Mouse (Mus musculus): ENCODE measurements at regions not wholly inside any gene's neighbourhood (a gene's known extent, or its start where the extent isn't known, plus 50 kb on each side); places are given as distances from the start of the nearest gene placed in this dataset.

DNA sequence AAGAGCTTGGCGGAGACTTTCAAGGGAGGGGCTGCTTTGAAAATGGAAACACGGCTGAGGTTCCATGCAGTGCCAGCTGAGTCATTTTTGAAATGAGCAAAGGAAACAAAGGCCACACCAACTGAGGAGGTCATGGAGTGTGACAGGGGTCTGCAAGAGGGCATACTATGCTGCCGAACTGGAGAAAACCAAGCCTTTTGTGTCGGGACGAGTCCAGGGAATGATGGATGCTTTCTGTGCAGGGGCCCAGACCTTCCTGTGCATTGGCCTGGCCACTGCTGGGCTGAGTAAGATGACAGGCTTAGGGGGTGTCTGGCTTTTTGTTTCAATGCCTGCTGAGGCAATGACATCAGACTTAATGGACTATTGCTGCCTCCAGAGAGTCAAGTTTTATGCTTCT is 203.8 kb upstream of the Ubash3b start:
- Histone ChIP-seq H3K4me3 (no peak overlapping the region), H3K27ac (no peak overlapping the region)
- intact Hi-C loops (cut with DNase I): no loop called here
- DNase-seq (ENCODE audit: extremely low spot score in 1 of 2, low spot score in 2 of 2): no peak
- no peak for TF ChIP-seq CTCF (IDR thresholded peaks at IDR 0.05)

DNA sequence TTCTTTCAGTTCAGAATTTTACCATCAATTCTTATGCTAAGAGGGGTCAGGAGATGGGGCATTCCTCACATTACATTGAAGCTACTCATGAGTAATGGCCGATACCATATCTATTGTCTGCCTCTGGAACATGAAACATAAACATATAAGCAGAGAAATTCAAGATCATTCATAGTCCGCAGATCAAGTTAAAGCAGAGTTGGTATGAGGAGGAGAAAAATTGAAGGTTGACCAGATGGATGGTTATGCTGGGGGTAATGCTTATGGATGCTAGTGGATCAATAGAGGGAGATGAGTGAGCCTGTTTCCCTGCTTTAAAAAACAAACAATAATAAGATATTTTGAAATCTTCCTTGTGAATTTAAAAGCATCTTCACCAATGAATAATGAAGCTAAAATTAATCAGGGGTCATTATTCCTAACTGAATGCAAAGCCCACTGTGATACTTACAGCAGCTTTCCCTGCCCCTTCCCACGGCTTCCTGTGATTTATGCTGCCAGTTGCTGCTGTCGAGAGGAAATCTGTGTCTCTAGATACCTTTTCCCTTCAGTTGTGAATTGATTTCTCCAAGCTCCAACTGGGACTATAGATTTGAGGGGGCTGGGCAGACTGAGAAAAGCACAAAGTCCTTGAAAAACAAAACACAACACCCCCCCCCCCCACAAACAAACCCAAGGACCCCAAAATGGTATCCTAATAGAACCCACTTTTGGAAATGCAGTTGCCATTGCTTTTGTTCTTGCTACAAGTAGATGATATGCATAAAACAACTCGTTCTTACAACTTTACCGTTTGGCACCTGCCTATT is 203.1 kb upstream of the Ubash3b start:
- intact Hi-C loops (cut with DNase I): no loop called here
- H3K27ac ChIP-seq: no peak overlapping the region
- DNase-seq (ENCODE audit: extremely low spot score in 1 of 2, low spot score in 2 of 2): no peak
- H3K4me3 ChIP-seq: no peak overlapping the region
- TF ChIP-seq CTCF (IDR thresholded peaks at IDR 0.05): no peak

DNA sequence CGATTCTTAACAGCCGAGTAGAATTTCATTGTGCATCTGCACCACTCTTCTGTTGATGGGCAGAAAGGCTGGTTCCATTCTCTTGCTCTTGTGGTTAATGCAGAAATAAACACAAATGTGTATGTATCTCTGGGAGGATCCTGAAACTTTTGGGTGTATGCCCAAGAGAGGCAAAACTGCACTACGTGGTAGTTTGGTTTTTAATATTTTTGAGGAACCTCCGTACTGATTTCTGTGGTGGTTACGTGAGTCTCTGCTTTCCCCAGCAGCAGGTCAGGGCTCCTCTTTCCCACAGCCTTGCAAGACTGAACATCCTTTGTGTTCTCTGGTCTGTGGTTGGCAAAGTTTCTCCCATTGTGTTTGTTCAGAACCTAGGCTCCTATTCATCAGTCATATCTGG is 198.9 kb upstream of the Ubash3b start:
- DNase-seq (ENCODE audit: extremely low spot score in 1 of 2, low spot score in 2 of 2): no peak
- no peak for TF ChIP-seq CTCF (IDR thresholded peaks at IDR 0.05)
- intact Hi-C loops (cut with DNase I): no loop called here
- H3K27ac ChIP-seq: no peak overlapping the region; the same call in 1 of the 2 replicates
- no peak overlapping the region for H3K4me3 ChIP-seq

DNA sequence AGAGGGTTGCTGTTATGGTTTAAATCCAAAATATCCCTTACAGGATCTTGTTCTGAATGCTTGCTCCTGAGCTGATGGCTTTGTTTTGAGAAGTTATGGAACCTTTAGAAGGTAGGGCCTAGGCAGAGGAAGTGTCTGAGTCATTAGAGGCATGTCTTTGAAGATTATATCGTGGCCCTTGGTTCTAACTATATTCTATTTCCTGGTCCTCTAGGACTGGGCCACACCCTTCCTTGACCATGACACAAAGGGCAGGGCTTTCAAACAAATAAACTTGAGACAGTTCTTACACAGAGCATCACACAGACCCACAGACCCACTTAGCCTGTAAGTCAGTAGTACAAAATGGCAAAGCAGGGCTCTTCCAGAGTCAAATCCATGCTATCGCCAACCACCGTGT is 197.8 kb upstream of the Ubash3b start:
- Histone ChIP-seq H3K4me3 (no peak overlapping the region), H3K27ac (no peak overlapping the region)
- intact Hi-C loops (cut with DNase I): no loop called here
- no peak for DNase-seq (ENCODE audit: extremely low spot score in 1 of 2, low spot score in 2 of 2)
- no peak for TF ChIP-seq CTCF (IDR thresholded peaks at IDR 0.05)

DNA sequence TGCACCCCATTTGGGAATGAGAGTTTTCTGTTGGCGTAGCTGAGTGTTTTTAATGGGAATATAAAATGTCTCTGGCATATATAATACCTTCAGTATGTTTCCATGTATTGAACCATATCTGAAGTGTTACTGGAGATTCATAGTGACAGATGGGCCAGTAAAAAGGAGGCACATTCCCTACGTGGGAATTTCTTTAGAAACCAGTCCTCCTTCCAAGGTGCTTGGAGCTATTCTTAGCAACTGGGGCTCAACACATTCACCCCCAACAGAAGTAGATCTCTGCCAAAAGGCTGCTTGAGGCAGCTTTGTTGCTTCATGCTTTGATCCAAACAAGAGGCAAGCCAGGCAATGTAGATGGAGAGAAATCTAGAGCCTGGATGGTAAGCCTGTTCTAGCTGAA is 183.8 kb upstream of the Ubash3b start:
- H3K4me3 ChIP-seq: no peak overlapping the region
- intact Hi-C loops (cut with DNase I): no loop called here
- DNase-seq (ENCODE audit: extremely low spot score in 1 of 2, low spot score in 2 of 2): no peak
- H3K27ac ChIP-seq: no peak overlapping the region
- TF ChIP-seq CTCF (IDR thresholded peaks at IDR 0.05): no peak

DNA sequence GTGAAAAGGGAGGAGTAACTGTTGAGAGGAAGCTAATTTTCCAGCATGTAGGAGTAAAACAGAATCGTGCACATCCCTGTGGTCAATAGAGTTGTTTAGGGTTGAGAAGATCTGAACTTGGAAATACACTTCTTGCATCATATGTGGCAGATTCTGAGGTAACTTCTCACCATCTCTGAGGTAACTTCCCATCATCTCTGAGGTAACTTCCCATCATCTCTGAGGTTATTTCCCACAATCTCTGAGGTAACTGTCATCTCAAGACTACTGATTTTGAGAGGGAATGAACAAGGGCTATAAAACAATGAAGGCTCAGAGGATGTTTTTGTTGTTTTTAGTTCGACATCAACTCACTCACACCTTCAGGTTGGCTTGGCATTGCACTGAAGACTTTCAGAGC is 175.9 kb upstream of the Ubash3b start:
- DNase-seq (ENCODE audit: extremely low spot score in 1 of 2, low spot score in 2 of 2): no peak
- no peak for TF ChIP-seq CTCF (IDR thresholded peaks at IDR 0.05)
- Histone ChIP-seq H3K4me3 (no peak overlapping the region), H3K27ac (no peak overlapping the region)
- intact Hi-C loops (cut with DNase I): no loop called here

DNA sequence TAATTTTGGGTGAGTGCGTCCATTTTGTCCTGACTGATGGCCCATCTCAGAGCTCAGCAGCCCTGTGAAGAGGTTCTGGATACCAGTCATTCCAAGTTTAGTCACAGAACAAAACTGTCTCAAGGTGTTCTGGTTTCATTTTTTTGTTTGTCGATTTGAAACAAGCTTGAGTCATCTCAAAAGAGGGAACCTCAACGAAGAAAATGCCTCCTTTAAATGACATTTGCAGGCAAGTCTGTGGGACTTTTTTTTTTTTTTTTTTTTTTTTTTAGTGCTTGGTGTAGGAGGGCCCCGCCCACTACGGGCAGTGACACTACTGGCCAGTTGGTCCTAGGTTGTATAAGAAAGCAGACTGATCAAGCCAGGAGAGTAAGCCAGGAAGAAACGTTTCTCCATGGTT is 175.3 kb upstream of the Ubash3b start:
- DNase-seq (ENCODE audit: extremely low spot score in 1 of 2, low spot score in 2 of 2): no peak
- Histone ChIP-seq H3K27ac (no peak overlapping the region), H3K4me3 (no peak overlapping the region)
- no peak for TF ChIP-seq CTCF (IDR thresholded peaks at IDR 0.05)
- intact Hi-C loops (cut with DNase I): no loop called here

DNA sequence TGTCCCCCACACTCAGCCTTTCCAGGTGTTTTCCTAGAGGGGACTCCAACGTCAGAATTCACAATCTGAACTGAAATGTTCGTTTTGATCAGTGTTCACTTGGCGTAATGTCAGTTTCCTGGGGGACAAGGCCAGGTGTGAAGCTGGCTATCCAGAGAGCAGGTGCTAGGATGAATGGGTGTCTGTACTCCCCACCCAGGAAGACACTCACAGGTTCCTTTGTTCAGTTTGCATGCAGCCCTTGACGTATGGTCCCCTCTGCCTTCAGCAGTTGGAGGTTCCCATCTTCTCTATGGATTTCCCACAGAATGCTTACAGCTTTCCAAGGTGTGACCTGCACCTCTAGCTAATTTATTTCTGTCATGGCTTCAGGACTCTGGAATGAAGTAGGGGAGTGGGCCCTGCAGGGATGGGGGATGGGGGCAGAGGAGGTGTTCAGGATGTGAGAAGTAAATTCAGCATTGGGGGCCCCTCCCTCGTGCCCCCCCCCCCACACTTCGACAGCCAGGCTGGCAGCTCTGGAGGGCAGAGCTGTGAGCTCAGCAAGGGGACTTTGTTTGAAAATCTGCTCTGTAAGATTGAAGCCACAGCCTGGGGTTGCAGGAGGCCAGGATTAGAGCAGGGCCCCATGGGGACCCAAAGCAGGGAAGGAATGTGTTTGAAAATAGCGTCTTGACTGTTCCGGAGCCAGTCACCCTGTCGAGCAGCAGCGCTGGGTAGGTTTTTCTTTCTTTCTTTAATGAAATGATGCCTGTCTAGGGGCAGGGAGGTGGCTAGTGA is 173.2 kb upstream of the Ubash3b start:
- TF ChIP-seq CTCF (IDR thresholded peaks at IDR 0.05): no peak
- intact Hi-C loops (cut with DNase I): no loop called here
- Histone ChIP-seq H3K27ac (no peak overlapping the region), H3K4me3 (no peak overlapping the region)
- no peak for DNase-seq (ENCODE audit: extremely low spot score in 1 of 2, low spot score in 2 of 2)

DNA sequence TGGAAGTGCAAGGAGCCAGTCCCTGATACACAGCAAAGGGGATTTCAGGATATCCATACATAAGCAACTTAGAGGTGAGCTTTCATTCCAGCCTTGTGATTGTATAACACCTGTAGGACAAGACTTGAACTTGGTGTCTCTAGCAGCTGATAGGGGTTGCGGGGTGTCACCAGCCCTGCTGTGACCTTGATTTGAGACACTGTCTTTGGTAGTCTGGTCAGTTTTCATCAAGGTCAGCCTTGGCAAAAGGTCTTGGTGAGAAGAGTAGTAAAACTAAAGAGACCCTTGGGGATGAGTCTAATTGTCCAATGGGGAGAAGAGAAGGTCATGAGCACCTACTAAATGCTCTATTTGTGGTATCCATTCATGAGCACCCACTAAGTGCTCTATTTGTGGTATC is 172.0 kb upstream of the Ubash3b start:
- intact Hi-C loops (cut with DNase I): no loop called here
- DNase-seq (ENCODE audit: extremely low spot score in 1 of 2, low spot score in 2 of 2): no peak
- H3K27ac ChIP-seq: no peak overlapping the region
- no peak overlapping the region for H3K4me3 ChIP-seq
- no peak for TF ChIP-seq CTCF (IDR thresholded peaks at IDR 0.05)

DNA sequence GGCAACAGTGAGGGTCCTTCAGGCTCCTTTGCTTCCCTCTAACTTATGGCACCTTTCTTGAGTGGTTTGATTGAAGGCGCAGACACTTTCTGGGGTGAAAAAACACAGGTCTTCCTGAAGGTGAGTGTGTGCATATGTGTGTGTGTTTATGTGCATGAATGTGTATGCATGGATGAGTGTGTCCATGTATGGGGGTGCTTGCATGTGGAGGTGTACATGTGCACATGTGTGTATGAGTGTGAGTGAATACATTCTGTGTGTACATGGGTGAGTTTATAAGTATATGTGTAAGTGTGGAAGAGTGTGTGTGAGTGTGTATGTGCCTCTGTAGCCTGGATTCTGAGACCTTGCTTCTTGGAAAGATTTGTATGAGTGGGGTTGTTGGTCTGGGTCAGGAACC is 167.5 kb upstream of the Ubash3b start:
- no peak overlapping the region for H3K4me3 ChIP-seq
- intact Hi-C loops (cut with DNase I): no loop called here

DNA sequence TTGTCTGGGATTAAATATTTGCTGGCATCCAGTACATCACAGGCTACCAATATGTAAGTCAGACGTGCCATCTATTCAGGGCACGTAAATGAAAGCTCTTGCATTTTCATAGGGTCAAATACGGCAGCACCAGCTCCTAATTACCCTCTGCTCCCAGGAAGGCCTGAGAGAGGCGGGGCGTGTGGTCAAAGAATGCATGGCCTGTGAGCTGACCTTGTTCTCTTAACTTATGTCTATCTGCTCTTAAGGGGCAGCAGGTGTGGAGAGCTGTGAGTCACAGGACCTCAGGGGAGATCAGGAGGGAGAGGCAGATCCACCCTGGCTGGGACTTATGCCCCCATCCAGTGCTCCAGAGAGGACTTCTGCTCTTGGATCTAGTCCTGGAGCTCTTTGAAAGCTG is 167.0 kb upstream of the Ubash3b start:
- DNase-seq (ENCODE audit: extremely low spot score in 1 of 2, low spot score in 2 of 2): no peak
- no peak overlapping the region for H3K27ac ChIP-seq
- no peak for TF ChIP-seq CTCF (IDR thresholded peaks at IDR 0.05)
- H3K4me3 ChIP-seq: no peak overlapping the region
- intact Hi-C loops (cut with DNase I): no loop called here

More for the DNA sequence above, 167.5 kb upstream of the Ubash3b start:
- no peak for DNase-seq (ENCODE audit: extremely low spot score in 1 of 2, low spot score in 2 of 2)
- TF ChIP-seq CTCF (IDR thresholded peaks at IDR 0.05): no peak
- H3K27ac ChIP-seq: no peak overlapping the region

DNA sequence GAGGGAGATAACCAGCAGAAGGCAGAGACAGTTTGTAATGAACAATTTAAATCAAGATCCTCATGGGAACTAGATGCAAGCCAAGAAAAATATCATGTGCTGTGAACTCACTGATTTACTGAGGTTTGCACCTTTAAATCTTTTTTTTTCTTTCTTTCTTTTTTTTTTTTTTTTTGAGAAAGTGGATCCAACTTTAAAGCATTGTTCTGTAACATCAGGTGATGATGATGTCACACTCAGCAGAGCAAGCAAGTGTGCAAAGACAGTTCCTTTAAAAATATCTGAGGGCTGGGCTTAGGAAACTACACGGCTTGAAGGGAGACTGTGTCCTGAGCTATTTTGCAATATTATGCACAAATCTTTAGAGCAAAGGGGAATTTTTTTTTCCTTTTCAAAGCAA is 166.6 kb upstream of the Ubash3b start:
- DNase-seq (ENCODE audit: extremely low spot score in 1 of 2, low spot score in 2 of 2): no peak
- no peak overlapping the region for H3K4me3 ChIP-seq
- intact Hi-C loops (cut with DNase I): no loop called here
- TF ChIP-seq CTCF (IDR thresholded peaks at IDR 0.05): no peak
- H3K27ac ChIP-seq: no peak overlapping the region

DNA sequence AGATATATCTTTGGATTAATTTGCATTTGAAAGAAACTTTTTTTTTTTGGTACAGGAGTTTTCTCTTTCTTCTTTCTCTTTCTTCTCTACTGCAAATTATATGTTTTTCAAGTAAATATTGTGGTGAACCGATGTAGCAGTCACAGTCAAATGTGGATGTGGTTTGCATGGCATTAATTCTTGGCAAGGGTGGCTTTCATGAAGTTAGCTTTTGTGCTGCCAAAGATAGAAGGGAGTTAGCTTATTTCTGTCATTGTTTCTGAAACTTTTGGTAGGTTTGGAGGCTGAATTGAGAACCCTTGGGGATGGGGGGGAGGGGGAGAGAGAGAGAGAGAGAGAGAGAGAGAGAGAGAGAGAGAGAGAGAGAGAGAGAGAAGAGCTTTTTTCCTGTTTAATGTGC is 166.1 kb upstream of the Ubash3b start:
- H3K4me3 ChIP-seq: no peak overlapping the region
- intact Hi-C loops (cut with DNase I): no loop called here
- TF ChIP-seq CTCF (IDR thresholded peaks at IDR 0.05): no peak
- H3K27ac ChIP-seq: no peak overlapping the region
- no peak for DNase-seq (ENCODE audit: extremely low spot score in 1 of 2, low spot score in 2 of 2)

Measured in left cerebral cortex, adult 2 months (tissue).